Mouse (Mus musculus) embryonic fibroblast, embryonic 13.5 days (primary cell): ENCODE data around the gene Dnmbp. TPM values are rescaled to one million over a fixed set of nuclear protein-coding genes. Genes with fewer than 3 reads are reported as not detected.

Experiments
- H3K27ac ChIP-seq: 2 replicates; pipeline ENCODE4 v1.5.1; 2012; ENCODE audit warnings: low read length, control low read depth, inconsistent platforms; ENCODE audit not compliant: insufficient read depth
- H3K4me1 ChIP-seq: 2 replicates; pipeline ENCODE4 v1.6.1; 2011; ENCODE audit warnings: low read length; ENCODE audit not compliant: control insufficient read depth, insufficient read depth
- H3K4me3 ChIP-seq: 2 replicates; pipeline ENCODE4 v1.5.1; 2011; ENCODE audit warnings: mild to moderate bottlenecking, control low read depth, low read length; ENCODE audit not compliant: insufficient read depth
- CTCF ChIP-seq: IDR thresholded peaks from 2 replicates; pipeline ENCODE4 v1.5.1; 2011; ENCODE audit warnings: mild to moderate bottlenecking, control low read depth, low read length, moderate library complexity, borderline replicate concordance; ENCODE audit not compliant: insufficient read depth
- POLR2A ChIP-seq: IDR thresholded peaks from 2 replicates; pipeline ENCODE4 v1.6.1; 2011; ENCODE audit warnings: low read depth, mild to moderate bottlenecking, control low read depth, low read length, moderate library complexity
- polyA plus RNA-seq: library from polyadenylated mRNA; stranded (reverse); fragments of >200 nt; gene quantifications from 2 replicates; pipeline ENCODE4 v1.2.4, GENCODE M21; 2011; ENCODE audit warnings: low read depth; ENCODE audit not compliant: missing spikeins, insufficient read length

The Dnmbp gene
- polyA plus RNA-seq, 1 experiment, result 13.3 TPM

DNA sequence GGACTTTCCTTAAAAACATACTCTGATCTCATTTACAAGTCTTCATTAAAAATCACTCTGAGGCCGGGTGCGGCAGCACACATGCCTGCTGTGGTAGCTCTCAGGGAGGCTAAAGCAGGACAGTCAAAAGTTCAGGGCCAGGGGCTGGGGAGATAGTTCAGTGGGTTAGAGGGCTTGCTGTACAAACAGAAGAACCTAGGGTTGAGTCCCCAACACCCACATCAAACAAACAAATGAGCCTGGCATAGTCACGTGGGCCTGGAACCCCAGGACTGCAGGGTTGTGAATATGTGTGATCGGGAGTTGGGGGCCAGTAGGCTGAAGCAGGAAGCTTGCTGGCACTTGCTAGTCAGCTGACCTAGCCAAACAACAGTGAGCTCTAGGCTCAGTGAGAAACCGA is 44.0 kb downstream of the Dnmbp start:
- peaks cover 5% of the 10 kb centered on the region; the same call in 1 of the 2 replicates for H3K4me1 ChIP-seq
- H3K4me3 ChIP-seq, result no peak overlapping the region
- H3K27ac ChIP-seq, result no peak overlapping the region
- TF ChIP-seq POLR2A (no peak), CTCF (no peak)

DNA sequence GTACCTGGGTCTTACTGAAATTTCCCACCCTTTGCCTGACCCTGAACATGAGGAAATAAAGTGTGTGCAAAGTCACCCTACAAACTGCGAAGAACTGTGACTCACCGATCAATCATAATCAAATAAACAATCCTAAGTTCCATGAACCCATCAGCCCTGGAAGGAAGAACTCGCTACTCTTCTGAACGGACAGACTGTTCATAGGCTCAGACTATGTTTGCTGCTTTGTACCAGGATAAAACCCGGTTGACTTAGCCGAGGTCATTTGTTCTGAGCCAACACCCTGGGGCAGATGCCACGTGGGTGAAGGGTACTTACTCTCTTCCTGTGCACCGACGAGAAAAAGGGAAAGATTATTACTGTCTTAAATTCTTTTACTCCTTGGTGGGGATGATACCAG is 45.2 kb downstream of the Dnmbp start:
- Histone ChIP-seq H3K4me1 (peaks cover 5% of the 10 kb centered on the region; the same call in 1 of the 2 replicates), H3K27ac (no peak overlapping the region), H3K4me3 (no peak overlapping the region)
- TF ChIP-seq CTCF (no peak), POLR2A (no peak)

DNA sequence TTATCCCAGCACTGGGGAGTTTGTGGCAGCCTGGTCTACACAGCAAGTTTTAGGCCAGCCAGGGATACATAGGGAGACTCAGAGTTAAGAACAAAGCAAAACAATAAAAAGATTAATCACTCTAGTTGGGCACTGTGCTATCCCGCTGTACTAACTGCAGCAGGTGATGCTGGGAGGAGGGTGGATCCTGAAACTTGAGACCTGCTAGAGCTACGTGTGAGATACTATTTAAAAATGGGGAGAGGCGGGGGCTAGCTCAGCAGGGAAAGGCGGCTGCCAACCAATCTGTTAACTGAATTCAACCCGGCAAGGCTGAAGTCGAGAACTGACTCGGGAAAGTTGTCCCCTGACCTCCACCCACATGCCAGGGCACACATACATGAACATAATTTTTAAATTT is 45.9 kb downstream of the Dnmbp start:
- Histone ChIP-seq H3K4me3 (no peak overlapping the region), H3K4me1 (peaks cover 5% of the 10 kb centered on the region; the same call in 1 of the 2 replicates), H3K27ac (no peak overlapping the region)
- TF ChIP-seq CTCF, result no peak
- no peak for TF ChIP-seq POLR2A

DNA sequence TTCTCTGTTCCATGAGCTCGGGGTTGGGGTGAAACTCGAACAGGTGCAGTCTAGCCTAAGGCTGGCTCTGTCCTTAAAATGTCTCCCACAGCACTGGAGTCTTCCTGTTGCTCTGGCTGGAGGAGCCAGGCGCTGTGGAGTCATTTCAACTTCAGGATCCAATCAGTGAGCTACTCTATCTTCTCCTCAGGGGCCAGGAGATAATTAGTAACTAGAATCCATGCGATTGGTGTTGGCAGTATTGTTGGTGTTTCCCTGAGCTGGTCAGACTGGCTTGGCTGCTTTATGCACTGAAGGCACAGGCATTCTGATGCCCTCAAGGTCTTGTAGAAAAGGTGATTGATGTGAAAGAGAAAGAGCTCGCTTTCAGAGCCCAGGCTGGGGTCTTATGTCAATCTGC is 49.5 kb downstream of the Dnmbp start:
- Histone ChIP-seq H3K4me3 (no peak overlapping the region), H3K27ac (no peak overlapping the region), H3K4me1 (peaks cover 5% of the 10 kb centered on the region; the same call in 1 of the 2 replicates)
- TF ChIP-seq POLR2A (no peak), CTCF (no peak)

DNA sequence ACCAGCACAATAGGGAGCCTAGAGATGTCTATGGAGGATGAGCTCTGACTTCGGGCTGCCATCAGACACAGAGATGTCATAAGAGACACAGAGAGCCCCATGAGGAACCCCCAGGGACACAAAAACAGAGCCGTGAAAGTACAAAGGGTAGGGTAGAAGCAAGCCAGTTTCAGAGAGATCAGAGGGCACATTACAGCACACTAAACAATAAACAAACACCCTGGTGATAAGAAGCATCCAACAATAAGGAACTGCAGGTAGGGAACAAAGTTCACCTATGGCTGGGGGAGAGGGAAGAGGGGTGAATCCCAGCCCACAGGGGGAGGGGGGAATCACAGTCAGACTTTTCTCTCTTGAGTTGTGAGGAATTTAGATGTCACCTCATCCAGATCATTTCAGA is 52.3 kb downstream of the Dnmbp start:
- no peak for TF ChIP-seq POLR2A
- TF ChIP-seq CTCF, result no peak
- Histone ChIP-seq H3K4me1 (peaks cover 5% of the 10 kb centered on the region; the same call in 1 of the 2 replicates), H3K4me3 (no peak overlapping the region), H3K27ac (no peak overlapping the region)

DNA sequence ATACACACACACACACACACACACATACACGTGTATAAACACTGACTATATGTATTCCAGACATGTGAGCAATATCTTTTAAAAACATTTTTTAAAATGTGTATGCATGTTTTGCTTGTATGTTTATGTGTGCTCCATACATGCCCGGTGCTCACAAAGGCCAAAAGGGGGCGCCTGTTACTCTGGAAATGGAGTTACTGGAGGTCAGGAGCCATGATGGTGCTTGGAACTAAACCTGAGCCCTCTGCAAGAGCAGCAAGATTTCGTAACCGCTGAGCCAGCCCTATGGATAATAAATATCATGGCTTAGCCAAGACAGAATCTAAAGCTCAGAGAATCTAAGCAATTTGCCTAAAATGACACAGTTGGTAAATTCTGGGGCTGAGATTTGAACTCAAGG is 52.7 kb downstream of the Dnmbp start:
- H3K4me1 ChIP-seq, result peaks cover 5% of the 10 kb centered on the region; the same call in 1 of the 2 replicates
- H3K27ac ChIP-seq, result no peak overlapping the region
- no peak for TF ChIP-seq CTCF
- no peak for TF ChIP-seq POLR2A
- no peak overlapping the region for H3K4me3 ChIP-seq

DNA sequence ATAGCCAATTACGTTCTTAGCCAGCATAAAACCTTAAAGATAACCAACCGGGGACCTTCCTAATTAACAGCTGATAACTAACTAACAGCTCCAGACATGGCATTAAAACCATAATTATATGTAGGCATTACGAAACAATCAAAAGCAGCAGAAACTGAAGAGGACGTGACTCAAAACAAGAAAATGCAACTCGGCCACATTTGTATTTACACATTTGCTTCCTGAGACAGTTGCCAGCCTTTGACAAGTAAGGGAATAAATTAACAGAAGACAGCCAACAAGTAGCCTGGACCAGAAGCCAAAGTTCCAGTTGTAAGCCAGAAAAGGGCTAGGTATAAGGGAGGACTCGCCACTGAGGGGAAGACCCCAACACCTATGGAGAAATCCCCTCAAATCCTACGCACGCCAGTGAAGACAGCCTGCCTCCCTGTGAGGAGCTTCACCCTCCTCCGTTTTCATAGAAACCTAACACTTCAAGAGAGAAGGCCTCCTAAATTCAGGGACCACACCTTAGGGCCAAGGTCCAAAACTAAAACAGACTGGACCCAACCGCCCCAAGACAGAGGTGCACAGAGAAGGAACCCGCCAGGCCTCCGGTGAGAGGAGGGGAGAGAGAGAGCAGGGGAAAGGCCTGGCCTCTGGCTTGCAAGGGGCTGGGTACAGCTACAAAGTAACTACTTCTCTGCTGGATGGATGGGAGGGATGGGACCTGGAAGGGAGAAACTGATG is 53.5 kb downstream of the Dnmbp start:
- Histone ChIP-seq H3K4me1 (peaks cover 5% of the 10 kb centered on the region; the same call in 1 of the 2 replicates), H3K27ac (no peak overlapping the region), H3K4me3 (no peak overlapping the region)
- TF ChIP-seq POLR2A (no peak), CTCF (no peak)

DNA sequence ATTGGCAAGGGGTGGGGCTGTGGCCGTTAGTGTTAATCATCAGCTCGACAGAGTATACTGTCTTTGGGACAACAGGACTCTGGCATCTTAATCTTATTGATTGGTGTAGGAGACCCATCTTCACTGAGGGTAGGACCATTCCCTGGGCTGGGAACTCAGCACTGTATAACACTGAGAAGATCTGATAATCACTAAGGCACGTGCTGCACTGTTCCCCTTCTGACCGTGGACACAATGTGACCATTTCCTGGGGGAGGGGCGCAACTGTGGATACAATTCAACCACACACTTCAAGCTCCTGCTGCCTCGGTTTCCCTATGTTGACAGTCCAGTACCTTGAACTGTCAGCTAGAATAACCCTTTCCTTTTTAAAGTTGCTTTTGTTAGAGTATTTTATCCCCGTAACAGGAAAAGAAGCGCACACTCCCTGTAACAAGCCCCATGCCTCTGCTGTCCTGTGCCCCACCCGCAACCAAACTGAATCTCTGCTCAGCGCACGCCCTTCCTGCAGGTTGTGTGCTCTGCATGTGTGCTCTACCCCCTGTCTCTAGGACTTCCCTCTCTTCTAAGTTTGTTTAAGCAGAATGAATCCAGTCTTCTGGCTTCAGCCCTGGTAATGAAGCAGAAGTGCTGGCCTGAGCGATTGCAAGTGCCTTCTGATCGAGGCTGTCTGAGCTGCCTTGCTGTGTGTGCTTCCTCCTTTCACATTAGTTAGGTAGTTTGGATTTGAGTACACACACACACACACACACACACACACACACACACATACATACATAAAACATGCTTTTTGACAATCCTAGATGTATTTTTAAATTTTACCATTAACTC is 55.1 kb downstream of the Dnmbp start:
- Histone ChIP-seq H3K4me1 (peaks cover 7% of the 10 kb centered on the region; the same call in 1 of the 2 replicates), H3K27ac (no peak overlapping the region), H3K4me3 (no peak overlapping the region)
- no peak for TF ChIP-seq CTCF
- TF ChIP-seq POLR2A, result no peak

DNA sequence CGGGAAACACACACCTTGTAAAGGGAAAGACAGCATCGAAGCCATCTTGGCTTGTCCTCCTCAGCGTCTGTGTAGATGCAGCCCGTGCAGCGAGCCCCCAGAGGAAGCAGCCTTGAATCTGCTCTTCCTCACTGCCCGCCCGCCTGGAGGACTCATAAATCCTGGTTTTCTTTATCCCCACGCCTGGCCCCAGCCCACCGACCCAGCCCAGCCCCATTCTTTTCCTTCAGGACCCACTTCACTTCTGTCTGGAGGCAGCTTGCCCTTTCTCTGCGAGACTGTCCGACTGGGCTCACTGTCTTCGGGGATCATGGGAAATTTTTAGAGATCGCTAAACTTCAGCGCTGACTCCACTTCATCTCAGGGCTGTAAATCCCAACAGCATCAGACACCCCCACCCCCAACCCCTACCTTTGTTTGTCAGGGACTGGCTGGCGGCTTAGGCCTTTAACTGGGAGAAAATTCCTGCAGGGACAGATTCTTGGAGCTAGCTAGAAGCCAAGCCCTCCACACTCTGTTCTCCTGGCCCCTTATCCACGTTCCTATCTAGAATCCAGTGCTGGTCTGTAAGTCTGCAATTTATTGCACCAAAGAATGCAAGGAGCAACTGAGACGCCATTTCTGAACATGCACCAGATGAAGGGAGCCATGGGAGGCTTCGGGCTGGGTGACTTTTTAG is 57.0 kb downstream of the Dnmbp start:
- Histone ChIP-seq H3K4me3 (no peak overlapping the region), H3K4me1 (peaks cover 8% of the 10 kb centered on the region), H3K27ac (no peak overlapping the region)
- TF ChIP-seq CTCF (no peak), POLR2A (no peak)

DNA sequence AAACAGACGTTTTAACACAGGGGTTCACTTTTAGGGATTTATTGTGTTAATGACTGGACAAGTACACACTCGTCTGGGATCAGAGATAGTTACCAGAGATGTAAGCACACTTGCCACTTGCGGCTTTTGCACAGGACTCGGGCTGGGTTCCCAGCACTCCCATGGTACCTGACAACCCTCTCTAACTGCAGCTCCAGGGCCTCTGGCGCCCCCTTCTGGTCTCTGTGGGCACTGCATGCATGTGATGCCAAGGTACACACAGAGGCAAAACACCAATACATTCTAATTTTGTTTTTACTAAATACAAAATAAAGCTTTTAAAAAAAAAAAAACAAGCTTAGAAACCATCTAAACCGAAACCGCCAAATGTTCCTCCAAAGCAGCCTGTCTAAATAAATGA is 58.4 kb downstream of the Dnmbp start:
- Histone ChIP-seq H3K4me3 (no peak overlapping the region), H3K4me1 (peaks cover 6% of the 10 kb centered on the region), H3K27ac (no peak overlapping the region)
- no peak for TF ChIP-seq CTCF
